Mouse (Mus musculus) liver, postnatal 0 days (tissue): ENCODE measurements around the gene Xrn1. TPM values are rescaled to one million over a fixed set of nuclear protein-coding genes. Genes with fewer than 3 reads are reported as not detected.

ENCODE experiments used
- ATAC-seq: fragments of 200-750 bp; cut with Nextera tagmentation; 2 replicates; pipeline ENCODE4 v1.8.0; 2017; ENCODE audit warnings: mild to moderate bottlenecking, moderate library complexity
- DNase-seq: peaks from one replicate; pipeline ENCODE4 v3.0.0-alpha.2; 2016
- H3K27ac ChIP-seq: fragments of 300-500 bp; sonication (generic); 2 replicates; pipeline ENCODE4 v1.5.1; 2014; ENCODE audit warnings: antibody characterized with exemption, moderate library complexity, mild to moderate bottlenecking, low read depth
- H3K27me3 ChIP-seq: fragments of 300-500 bp; sonication (generic); 2 replicates; pipeline ENCODE4 v1.6.1; 2014; ENCODE audit warnings: low read length, control low read depth, mixed read lengths; ENCODE audit not compliant: insufficient read depth
- H3K36me3 ChIP-seq: fragments of 300-500 bp; sonication (generic); replicated peaks from 2 replicates; pipeline ENCODE4 v1.6.1; 2014; ENCODE audit warnings: mild to moderate bottlenecking, control low read depth, low read length, moderate library complexity, mixed read lengths; ENCODE audit not compliant: insufficient read depth
- H3K4me1 ChIP-seq: fragments of 300-500 bp; sonication (generic); 2 replicates; pipeline ENCODE4 v1.6.1; 2014; ENCODE audit warnings: antibody characterized with exemption, mild to moderate bottlenecking, control low read depth; ENCODE audit not compliant: insufficient read depth
- H3K4me2 ChIP-seq: fragments of 300-500 bp; sonication (generic); 2 replicates; pipeline ENCODE4 v1.6.1; 2014; ENCODE audit warnings: low read depth, mild to moderate bottlenecking, low read length, moderate library complexity, mixed read lengths
- H3K4me3 ChIP-seq: fragments of 300-500 bp; sonication (generic); 2 replicates; pipeline ENCODE4 v1.5.1; 2014; ENCODE audit warnings: low read depth, low read length
- H3K9ac ChIP-seq: fragments of 300-500 bp; sonication (generic); replicated peaks from 2 replicates; pipeline ENCODE4 v1.6.1; 2014; ENCODE audit warnings: mild to moderate bottlenecking, moderate library complexity
- H3K9me3 ChIP-seq: fragments of 300-500 bp; sonication (generic); 2 replicates; pipeline ENCODE4 v1.6.1; 2016; ENCODE audit warnings: mild to moderate bottlenecking, control low read depth, low read length, mixed read lengths
- CTCF ChIP-seq: sonication (generic); IDR thresholded peaks from 2 replicates; pipeline ENCODE4 v1.5.1; 2016; ENCODE audit warnings: antibody characterized with exemption, low read depth
- EP300 ChIP-seq: IDR thresholded peaks from 2 replicates; pipeline ENCODE4 v1.6.1; 2016; ENCODE audit warnings: antibody characterized with exemption, low read depth, mild to moderate bottlenecking
- WGBS: fragments of 180-500 bp; shearing (Covaris S2); extraction: QIAGEN DNeasy Blood & Tissue Kit; methylation state at CpG from one replicate; pipeline ENCODE4 v1.1.7; 2014; ENCODE audit not compliant: insufficient replicate concordance; 5-methylcytosine and 5-hydroxymethylcytosine counted together
- polyA plus RNA-seq: library from polyadenylated mRNA; unstranded; fragments of >200 nt; fragmentation: Nextera tagmentation; extraction: Ambion mirVana; gene quantifications from 2 replicates; pipeline ENCODE4 v1.2.1, GENCODE M21; 2015

Gene Xrn1
- polyA plus RNA-seq, 1 experiment from 2014 or later: 4.8 TPM

GRCm38 (mm10) chr9:96004455-96004854 lies 49.9 kb downstream of the Xrn1 start:
- DNase-seq (no peak), ATAC-seq (no peak)
- no peak overlapping the region for H3K9ac ChIP-seq
- H3K27ac ChIP-seq: no peak overlapping the region
- peaks cover 63% of the 10 kb centered on the region for H3K36me3 ChIP-seq
- H3K4me1 ChIP-seq: no peaks in the 10 kb centered on the region
- no peak for TF ChIP-seq EP300
- TF ChIP-seq CTCF: no peak
- 83% methylated on average over 7 of the region's 7 CpGs for WGBS
- no peak overlapping the region for H3K4me3 ChIP-seq
- no peaks in the 10 kb centered on the region for H3K9me3 ChIP-seq
- H3K4me2 ChIP-seq: no peak overlapping the region
- H3K27me3 ChIP-seq: no peaks in the 10 kb centered on the region

GRCm38 (mm10) chr9:96010664-96011063 lies 56.1 kb downstream of the Xrn1 start:
- Histone ChIP-seq H3K27ac (no peak overlapping the region), H3K4me1 (no peaks in the 10 kb centered on the region), H3K9me3 (no peaks in the 10 kb centered on the region), H3K36me3 (peaks cover 49% of the 10 kb centered on the region), H3K27me3 (no peaks in the 10 kb centered on the region), H3K4me2 (no peak overlapping the region), H3K4me3 (no peak overlapping the region), H3K9ac (no peak overlapping the region)
- no peak for TF ChIP-seq EP300
- TF ChIP-seq CTCF: no peak
- no peak for DNase-seq
- 84% methylated on average over 7 of the region's 7 CpGs for WGBS
- ATAC-seq: no peak

GRCm38 (mm10) chr9:96023921-96024320 lies 69.4 kb downstream of the Xrn1 start:
- no peak for TF ChIP-seq CTCF
- H3K9ac ChIP-seq: no peak overlapping the region
- no peaks in the 10 kb centered on the region for H3K9me3 ChIP-seq
- no peak overlapping the region for H3K4me3 ChIP-seq
- 73% methylated on average over 3 of the region's 3 CpGs for WGBS
- no peak overlapping the region for H3K27ac ChIP-seq
- H3K36me3 ChIP-seq: peaks cover 44% of the 10 kb centered on the region
- no peak overlapping the region for H3K4me2 ChIP-seq
- ATAC-seq (no peak), DNase-seq (no peak)
- no peaks in the 10 kb centered on the region for H3K27me3 ChIP-seq
- no peaks in the 10 kb centered on the region for H3K4me1 ChIP-seq

GRCm38 (mm10) chr9:96027913-96028312 lies 73.4 kb downstream of the Xrn1 start:
- Histone ChIP-seq H3K27ac (no peak overlapping the region), H3K27me3 (no peaks in the 10 kb centered on the region), H3K4me1 (no peaks in the 10 kb centered on the region), H3K4me3 (no peak overlapping the region), H3K9ac (no peak overlapping the region), H3K4me2 (no peak overlapping the region), H3K36me3 (peaks cover 45% of the 10 kb centered on the region), H3K9me3 (no peaks in the 10 kb centered on the region)
- ATAC-seq: no peak
- no peak for DNase-seq
- TF ChIP-seq CTCF: no peak
- TF ChIP-seq EP300: no peak
- WGBS: 75% methylated on average over 3 of the region's 3 CpGs

- peak; percentile 76 for TF ChIP-seq CTCF
- no peak for TF ChIP-seq EP300
- no peaks in the 10 kb centered on the region for H3K4me1 ChIP-seq
- H3K4me2 ChIP-seq: no peak overlapping the region
- no peaks in the 10 kb centered on the region for H3K9me3 ChIP-seq
- WGBS: 37% methylated on average over 1 of the region's 1 CpGs
- no peak overlapping the region for H3K4me3 ChIP-seq
- no peak overlapping the region for H3K27ac ChIP-seq
- DNase-seq: peak; percentile 40
- no peak overlapping the region for H3K9ac ChIP-seq
- peaks cover 46% of the 10 kb centered on the region for H3K36me3 ChIP-seq
- H3K27me3 ChIP-seq: no peaks in the 10 kb centered on the region
- ATAC-seq: no peak
Observed at GRCm38 (mm10) chr9:96028818-96029217, 74.3 kb downstream of the Xrn1 start.

GRCm38 (mm10) chr9:96029886-96030285 lies 75.3 kb downstream of the Xrn1 start:
- no peak overlapping the region for H3K4me2 ChIP-seq
- peaks cover 49% of the 10 kb centered on the region for H3K36me3 ChIP-seq
- 87% methylated on average over 5 of the region's 5 CpGs for WGBS
- no peak overlapping the region for H3K9ac ChIP-seq
- no peaks in the 10 kb centered on the region for H3K27me3 ChIP-seq
- no peak overlapping the region for H3K4me3 ChIP-seq
- no peak for DNase-seq
- no peak for TF ChIP-seq EP300
- no peak overlapping the region for H3K27ac ChIP-seq
- ATAC-seq: no peak
- H3K9me3 ChIP-seq: no peaks in the 10 kb centered on the region
- H3K4me1 ChIP-seq: no peaks in the 10 kb centered on the region
